Mouse (Mus musculus): ENCODE measurements at regions not wholly inside any gene's neighbourhood (a gene's known extent, or its start where the extent isn't known, plus 50 kb on each side); places are given as distances from the start of the nearest gene placed in this dataset.

DNA sequence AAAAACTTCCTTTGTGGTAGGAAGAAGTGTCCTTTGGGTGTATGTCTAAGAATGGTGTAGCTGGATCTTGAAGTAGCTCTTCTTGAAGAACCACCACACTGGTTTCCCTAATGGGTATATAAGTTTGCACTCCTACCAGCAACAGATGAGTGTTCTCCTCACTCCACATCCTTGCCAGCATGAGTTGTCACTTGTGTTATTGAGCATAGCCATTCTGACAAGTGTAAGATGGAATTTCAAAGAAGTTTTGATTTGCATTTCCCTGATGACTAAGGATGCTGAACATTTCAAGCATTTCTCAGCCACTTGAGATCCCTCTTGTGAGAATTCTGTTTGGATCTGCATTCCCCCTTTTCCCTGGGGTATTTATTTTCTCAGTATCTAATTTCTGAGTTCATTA, 243.2 kb downstream of the Klf5 start:
- no peaks in the 10 kb centered on the region for H3K9me3 ChIP-seq (replicated peaks)
- no peak overlapping the region for H3K4me2 ChIP-seq
- no peak for ATAC-seq (ENCODE audit: low FRiP score)
- no peaks in the 10 kb centered on the region for H3K36me3 ChIP-seq
- H3K27ac ChIP-seq (replicated peaks): no peak overlapping the region
- no peaks in the 10 kb centered on the region for H3K27me3 ChIP-seq (replicated peaks)
- no peak overlapping the region for H3K9ac ChIP-seq (replicated peaks)
- H3K4me1 ChIP-seq: no peaks in the 10 kb centered on the region
- H3K4me3 ChIP-seq (replicated peaks): no peak overlapping the region

DNA sequence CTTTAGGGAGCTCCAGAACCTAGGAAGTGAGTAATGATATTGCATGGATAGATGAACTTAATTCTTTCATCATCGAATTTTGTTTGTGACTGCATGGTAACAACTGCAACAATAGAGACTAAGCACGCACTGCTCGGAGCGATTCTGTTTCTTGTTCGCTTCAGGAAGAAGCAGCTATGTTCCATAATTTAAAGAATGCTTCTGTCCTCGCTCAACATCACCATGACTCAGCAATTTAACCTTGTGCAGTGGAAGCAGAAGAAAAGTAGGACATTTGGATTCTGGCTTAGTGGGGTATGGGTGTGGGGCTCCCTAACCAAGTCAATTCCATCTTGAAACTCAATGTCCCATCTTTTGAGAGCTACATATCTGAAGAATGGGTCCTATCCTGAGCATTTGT, 249.4 kb downstream of the Klf5 start:
- Histone ChIP-seq H3K9me3 (replicated peaks) (no peaks in the 10 kb centered on the region), H3K36me3 (no peaks in the 10 kb centered on the region), H3K4me3 (replicated peaks) (no peak overlapping the region), H3K4me2 (no peak overlapping the region), H3K27me3 (replicated peaks) (no peaks in the 10 kb centered on the region), H3K4me1 (no peaks in the 10 kb centered on the region), H3K9ac (replicated peaks) (no peak overlapping the region), H3K27ac (replicated peaks) (no peak overlapping the region)
- ATAC-seq (ENCODE audit: low FRiP score): no peak
- 88% methylated on average over 6 of the region's 6 CpGs for WGBS

DNA sequence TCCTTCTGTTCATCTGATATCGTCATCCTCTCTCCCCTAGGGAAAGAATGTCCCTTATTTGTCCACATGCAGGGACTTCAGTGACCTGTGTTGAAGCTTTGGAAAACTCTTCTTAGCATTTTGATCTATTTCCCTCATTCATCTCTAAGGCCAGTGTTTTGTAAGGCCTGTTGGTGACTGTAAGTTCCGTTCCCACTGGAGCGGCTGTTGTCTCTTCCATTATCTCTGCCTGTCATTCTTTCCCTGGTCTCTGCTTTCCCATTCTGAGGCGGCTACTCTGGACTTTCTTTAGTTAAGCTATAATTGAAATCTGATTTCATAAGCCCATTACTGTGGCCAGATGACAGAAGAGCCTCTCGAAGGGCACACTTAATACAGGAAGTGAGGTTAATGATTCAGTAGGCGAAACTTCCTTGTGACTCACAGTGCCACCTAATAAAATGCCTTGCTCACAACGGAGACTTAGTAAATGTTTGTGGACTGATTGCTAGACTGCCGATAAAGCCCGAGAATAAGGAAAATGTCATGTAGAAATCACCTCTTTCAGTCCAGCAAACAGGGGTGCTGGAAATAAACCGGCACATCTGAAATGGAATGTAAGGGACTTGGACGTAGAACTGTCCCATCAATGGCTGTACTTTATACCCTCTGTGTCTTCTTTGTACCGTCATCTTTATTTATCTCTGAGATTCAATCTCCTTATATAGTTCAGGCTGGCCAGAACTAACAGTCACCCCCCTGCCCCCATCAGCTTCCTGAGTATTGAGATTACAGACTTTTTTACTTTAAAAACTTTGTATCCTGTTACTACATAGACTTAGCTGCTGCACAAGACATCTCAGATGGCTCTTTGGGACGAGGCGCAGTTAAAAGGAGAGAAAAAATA, 250.1 kb downstream of the Klf5 start:
- Histone ChIP-seq H3K4me3 (replicated peaks) (no peak overlapping the region), H3K9ac (replicated peaks) (no peak overlapping the region), H3K36me3 (no peaks in the 10 kb centered on the region), H3K27me3 (replicated peaks) (no peaks in the 10 kb centered on the region), H3K9me3 (replicated peaks) (no peaks in the 10 kb centered on the region), H3K27ac (replicated peaks) (no peak overlapping the region), H3K4me2 (no peak overlapping the region), H3K4me1 (no peaks in the 10 kb centered on the region)
- 86% methylated on average over 14 of the region's 14 CpGs for WGBS
- no peak for ATAC-seq (ENCODE audit: low FRiP score)

DNA sequence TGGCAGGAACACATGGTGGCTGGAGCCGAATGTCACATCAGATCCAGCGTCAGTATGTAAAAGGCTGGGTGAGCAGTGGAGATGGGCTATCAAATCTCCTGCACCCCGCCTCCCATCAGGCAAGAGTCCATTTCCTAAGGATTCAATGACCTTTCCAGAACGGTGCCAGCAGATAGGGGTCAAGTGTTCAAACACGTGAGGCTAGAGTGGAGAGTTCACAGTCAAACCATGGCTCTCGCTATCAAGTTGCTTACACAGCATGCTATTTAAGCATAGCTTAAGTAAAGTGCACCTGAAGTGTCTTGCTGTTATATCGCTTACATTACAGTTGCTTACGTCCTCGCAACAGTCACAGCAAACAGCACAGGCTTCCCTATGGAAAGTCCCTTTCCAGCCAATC, 265.5 kb downstream of the Klf5 start:
- ATAC-seq (ENCODE audit: low FRiP score): no peak
- no peaks in the 10 kb centered on the region for H3K36me3 ChIP-seq
- 86% methylated on average over 9 of the region's 9 CpGs for WGBS

DNA sequence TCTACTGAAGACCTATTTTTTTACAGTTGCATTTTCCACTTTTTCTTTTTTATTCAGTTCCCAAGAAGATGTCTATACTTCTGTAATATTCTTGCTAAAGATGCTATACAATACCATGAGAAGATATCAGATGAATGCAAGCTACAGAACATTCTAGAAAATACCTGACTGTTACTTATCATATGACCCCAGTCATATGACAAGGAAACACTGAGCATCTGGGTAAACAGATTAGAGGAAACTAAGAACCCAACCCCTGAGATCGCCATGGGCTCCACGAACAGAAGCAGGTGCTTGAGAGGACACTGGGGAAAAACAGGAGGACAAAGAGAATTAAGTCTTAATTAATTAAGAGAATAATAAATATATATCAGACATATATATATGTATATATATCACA, 275.7 kb downstream of the Klf5 start:
- no peak for ATAC-seq (ENCODE audit: low FRiP score)
- Histone ChIP-seq H3K27me3 (replicated peaks) (no peaks in the 10 kb centered on the region), H3K36me3 (no peaks in the 10 kb centered on the region), H3K4me1 (no peaks in the 10 kb centered on the region), H3K4me2 (no peak overlapping the region), H3K9me3 (replicated peaks) (no peaks in the 10 kb centered on the region), H3K27ac (replicated peaks) (no peak overlapping the region), H3K9ac (replicated peaks) (no peak overlapping the region), H3K4me3 (replicated peaks) (no peak overlapping the region)
- 93% methylated on average over 2 of the region's 2 CpGs for WGBS

More for the DNA sequence above, 265.5 kb downstream of the Klf5 start:
- Histone ChIP-seq H3K4me2 (no peak overlapping the region), H3K4me1 (no peaks in the 10 kb centered on the region), H3K4me3 (replicated peaks) (no peak overlapping the region), H3K27me3 (replicated peaks) (no peaks in the 10 kb centered on the region), H3K9ac (replicated peaks) (no peak overlapping the region), H3K27ac (replicated peaks) (no peak overlapping the region), H3K9me3 (replicated peaks) (no peaks in the 10 kb centered on the region)

DNA sequence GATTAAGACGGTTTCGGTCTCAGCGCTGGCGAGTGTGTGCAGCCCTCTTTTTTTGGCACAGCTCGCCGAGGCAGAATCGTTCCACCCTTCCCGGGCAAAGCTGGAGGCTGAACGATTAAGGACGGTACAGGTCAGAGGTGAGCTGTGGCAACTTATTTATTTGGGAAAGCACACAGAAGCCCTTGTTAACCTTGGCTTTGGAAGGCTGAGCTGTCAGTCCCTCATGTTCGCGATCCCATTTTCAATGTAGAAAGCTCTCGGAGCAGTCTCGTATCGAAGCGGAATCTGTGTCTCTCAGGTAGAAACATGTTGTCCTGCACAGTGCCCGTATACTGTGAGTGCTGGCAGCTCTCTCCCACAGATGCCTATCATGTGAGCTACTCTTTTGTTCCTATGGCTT, 280.2 kb downstream of the Klf5 start:
- Histone ChIP-seq H3K4me3 (replicated peaks) (no peak overlapping the region), H3K4me2 (peak overlapping the region; percentile 8; the same call in 1 of the 2 replicates), H3K27ac (replicated peaks) (no peak overlapping the region), H3K9ac (replicated peaks) (no peak overlapping the region), H3K27me3 (replicated peaks) (no peaks in the 10 kb centered on the region), H3K9me3 (replicated peaks) (no peaks in the 10 kb centered on the region), H3K4me1 (no peaks in the 10 kb centered on the region), H3K36me3 (no peaks in the 10 kb centered on the region)
- 78% methylated on average over 17 of the region's 17 CpGs for WGBS
- no peak for ATAC-seq (ENCODE audit: low FRiP score)

DNA sequence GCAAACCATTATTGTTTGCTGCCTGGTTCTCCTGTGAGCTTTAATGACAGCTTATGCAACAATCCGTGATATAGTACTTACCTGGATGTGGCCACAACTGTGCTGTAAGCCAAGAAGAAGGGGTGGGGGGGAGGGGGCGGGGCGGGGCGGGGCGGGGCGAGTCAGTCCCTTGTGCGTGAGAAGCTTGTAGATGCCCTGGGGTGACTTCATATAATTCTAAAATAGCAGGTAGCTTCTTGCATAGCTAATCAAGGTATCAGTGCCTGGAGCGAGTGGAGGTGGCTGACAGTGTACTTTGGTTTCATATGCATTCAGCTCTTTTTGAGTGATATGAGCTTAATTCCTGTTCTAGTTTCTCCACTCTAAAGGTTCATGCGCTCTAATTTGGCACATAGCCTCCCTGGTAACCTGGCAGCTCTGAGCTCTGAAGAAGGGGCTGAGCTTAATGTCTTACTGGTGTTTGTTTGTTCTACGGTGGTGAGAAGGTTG, 280.8 kb downstream of the Klf5 start:
- 30% methylated on average over 10 of the region's 10 CpGs for WGBS
- H3K27ac ChIP-seq (replicated peaks): no peak overlapping the region
- no peaks in the 10 kb centered on the region for H3K27me3 ChIP-seq (replicated peaks)
- no peaks in the 10 kb centered on the region for H3K9me3 ChIP-seq (replicated peaks)
- no peaks in the 10 kb centered on the region for H3K4me1 ChIP-seq
- ATAC-seq (ENCODE audit: low FRiP score): peak; percentile 41; the same call in 1 of the 2 replicates
- no peak overlapping the region for H3K4me3 ChIP-seq (replicated peaks)
- no peaks in the 10 kb centered on the region for H3K36me3 ChIP-seq
- no peak overlapping the region; the same call in 1 of the 2 replicates for H3K4me2 ChIP-seq
- H3K9ac ChIP-seq (replicated peaks): no peak overlapping the region

DNA sequence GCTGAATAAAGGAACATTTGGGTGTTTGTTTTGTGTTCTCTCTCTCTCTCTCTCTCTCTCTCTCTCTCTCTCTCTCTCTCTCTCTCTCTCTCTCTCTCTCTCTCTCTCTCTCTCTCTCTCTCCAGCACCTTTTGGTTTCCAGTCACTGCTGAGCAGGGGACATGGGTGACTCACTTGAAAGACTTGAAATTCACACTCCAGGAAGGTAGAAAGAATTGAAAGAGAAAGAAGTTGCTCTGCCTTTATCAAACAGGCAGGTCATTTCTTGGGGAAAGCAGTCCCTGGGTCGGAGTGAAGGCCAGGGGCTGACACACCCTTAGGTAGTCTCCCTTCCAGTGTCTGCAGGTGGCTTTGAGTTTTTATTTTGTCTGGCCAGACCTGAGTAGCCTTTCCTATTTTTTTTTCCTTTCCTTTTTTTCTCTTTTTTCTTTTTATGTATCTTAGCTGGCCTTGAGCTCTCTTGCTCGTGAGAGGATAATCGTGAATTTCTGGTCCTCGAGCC, 281.3 kb downstream of the Klf5 start:
- Histone ChIP-seq H3K4me1 (no peaks in the 10 kb centered on the region), H3K4me2 (no peak overlapping the region; the same call in 1 of the 2 replicates), H3K27me3 (replicated peaks) (no peaks in the 10 kb centered on the region), H3K9ac (replicated peaks) (no peak overlapping the region), H3K4me3 (replicated peaks) (no peak overlapping the region), H3K27ac (replicated peaks) (no peak overlapping the region), H3K9me3 (replicated peaks) (no peaks in the 10 kb centered on the region), H3K36me3 (no peaks in the 10 kb centered on the region)
- WGBS: 81% methylated on average over 4 of the region's 4 CpGs
- no peak for ATAC-seq (ENCODE audit: low FRiP score)

DNA sequence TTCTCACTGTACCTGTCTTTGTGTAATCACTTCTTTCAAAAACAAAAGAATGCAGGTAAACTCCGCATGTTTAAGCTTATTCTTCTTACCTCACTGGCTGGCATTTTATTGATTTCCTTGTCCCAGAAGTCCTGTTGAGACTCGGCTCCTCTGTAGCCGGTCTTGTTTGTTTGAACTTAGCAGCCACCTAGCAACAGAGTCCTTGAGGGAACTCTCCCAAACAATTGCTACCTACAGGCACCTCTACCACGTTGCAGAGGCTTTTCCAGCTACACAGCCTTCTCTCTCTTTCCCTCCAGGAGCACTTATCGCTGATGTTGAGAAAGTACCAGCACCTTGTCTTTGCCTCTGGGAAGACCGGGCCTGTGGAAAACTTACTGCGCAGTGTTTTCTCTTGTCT, 285.7 kb downstream of the Klf5 start:
- no peaks in the 10 kb centered on the region for H3K4me1 ChIP-seq

DNA sequence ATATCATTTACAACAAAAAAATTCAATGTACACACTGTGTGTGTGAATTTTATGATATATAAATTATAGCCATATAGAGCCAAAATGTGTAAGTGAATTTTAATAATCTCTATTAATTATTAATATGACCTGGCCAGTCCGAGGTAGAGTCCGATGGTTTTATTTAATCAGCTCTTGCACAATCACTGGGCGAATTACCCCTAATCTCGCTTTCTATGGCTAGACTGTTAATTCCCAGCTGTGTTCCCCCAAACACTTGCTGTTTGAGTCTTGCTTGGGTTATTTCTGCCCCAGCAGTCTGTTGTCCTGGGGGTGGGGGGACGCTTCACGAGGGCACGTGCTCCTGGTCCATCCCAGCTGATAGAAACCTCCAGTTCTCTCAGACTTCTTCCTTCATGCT, 287.5 kb downstream of the Klf5 start:
- no peak overlapping the region for H3K9ac ChIP-seq (replicated peaks)
- 90% methylated on average over 7 of the region's 7 CpGs for WGBS
- ATAC-seq (ENCODE audit: low FRiP score): no peak
- no peaks in the 10 kb centered on the region for H3K36me3 ChIP-seq
- no peak overlapping the region for H3K27ac ChIP-seq (replicated peaks)
- no peak overlapping the region for H3K4me2 ChIP-seq
- no peaks in the 10 kb centered on the region for H3K9me3 ChIP-seq (replicated peaks)
- peaks cover 4% of the 10 kb centered on the region; the same call in 1 of the 2 replicates for H3K4me1 ChIP-seq
- no peaks in the 10 kb centered on the region for H3K27me3 ChIP-seq (replicated peaks)
- no peak overlapping the region for H3K4me3 ChIP-seq (replicated peaks)

More for the DNA sequence above, 285.7 kb downstream of the Klf5 start:
- no peak for ATAC-seq (ENCODE audit: low FRiP score)
- 66% methylated on average over 7 of the region's 7 CpGs for WGBS
- H3K4me2 ChIP-seq: no peak overlapping the region
- no peak overlapping the region for H3K9ac ChIP-seq (replicated peaks)
- no peaks in the 10 kb centered on the region for H3K36me3 ChIP-seq
- H3K27me3 ChIP-seq (replicated peaks): no peaks in the 10 kb centered on the region
- no peak overlapping the region for H3K27ac ChIP-seq (replicated peaks)
- no peak overlapping the region for H3K4me3 ChIP-seq (replicated peaks)
- no peaks in the 10 kb centered on the region for H3K9me3 ChIP-seq (replicated peaks)

DNA sequence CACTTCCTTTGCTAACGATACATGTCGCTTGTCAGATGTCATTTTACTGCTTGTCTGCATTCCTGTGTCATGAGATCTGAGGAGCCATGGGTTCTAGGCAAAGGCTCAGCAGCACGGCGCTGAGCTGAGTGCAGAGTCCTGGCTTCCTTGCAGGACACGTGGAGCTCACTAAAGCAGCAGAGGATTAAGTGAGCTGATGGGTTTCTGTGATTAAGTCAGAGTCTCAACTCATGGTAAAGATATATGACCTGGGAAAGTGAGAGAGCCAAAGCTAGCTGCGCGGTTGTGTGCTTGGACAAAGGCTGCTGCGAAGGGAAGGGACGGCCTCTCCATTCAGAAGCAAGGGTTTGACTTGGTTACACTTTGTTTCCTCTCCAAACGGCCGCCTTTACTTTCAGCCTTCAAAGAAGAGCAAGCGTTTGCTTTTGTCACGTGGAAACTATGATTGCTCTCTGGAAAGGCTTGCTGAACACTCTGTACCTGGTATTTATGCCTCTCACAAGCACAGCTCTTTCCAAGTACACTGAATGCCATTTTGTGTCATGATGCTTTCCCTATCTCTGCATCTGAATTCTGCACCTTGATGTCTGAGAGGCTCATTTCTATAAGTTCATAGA, 292.5 kb downstream of the Klf5 start:
- H3K4me2 ChIP-seq: no peak overlapping the region
- H3K9me3 ChIP-seq (replicated peaks): no peaks in the 10 kb centered on the region
- no peaks in the 10 kb centered on the region for H3K36me3 ChIP-seq
- H3K4me1 ChIP-seq: peaks cover 5% of the 10 kb centered on the region; the same call in 1 of the 2 replicates
- peak; percentile 53; the same call in 1 of the 2 replicates for ATAC-seq (ENCODE audit: low FRiP score)
- H3K9ac ChIP-seq (replicated peaks): no peak overlapping the region
- no peaks in the 10 kb centered on the region for H3K27me3 ChIP-seq (replicated peaks)
- 21% methylated on average over 13 of the region's 13 CpGs for WGBS
- H3K4me3 ChIP-seq (replicated peaks): no peak overlapping the region
- no peak overlapping the region for H3K27ac ChIP-seq (replicated peaks)

DNA sequence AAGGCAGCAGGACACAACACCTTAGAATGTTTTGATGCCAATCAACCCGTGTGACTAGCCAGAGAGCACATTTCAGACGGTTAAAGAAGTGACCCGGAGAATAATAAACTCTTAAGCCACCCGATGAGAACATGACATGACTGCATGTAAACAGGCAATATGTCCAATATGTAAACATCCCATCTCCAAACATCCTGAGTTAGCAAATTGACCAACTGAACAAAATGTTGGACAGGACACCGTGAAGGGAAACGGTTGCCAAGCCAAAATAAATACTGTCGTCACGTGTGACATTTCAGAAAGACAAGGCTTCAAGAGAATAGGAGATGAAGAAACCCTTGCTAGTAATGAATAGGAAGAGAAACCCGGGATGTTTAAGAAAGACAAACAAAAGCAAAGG, 294.4 kb downstream of the Klf5 start:
- no peak for ATAC-seq (ENCODE audit: low FRiP score)
- no peak overlapping the region for H3K9ac ChIP-seq (replicated peaks)
- H3K4me1 ChIP-seq: peaks cover 5% of the 10 kb centered on the region; the same call in 1 of the 2 replicates
- H3K9me3 ChIP-seq (replicated peaks): no peaks in the 10 kb centered on the region
- no peak overlapping the region for H3K4me2 ChIP-seq
- H3K36me3 ChIP-seq: no peaks in the 10 kb centered on the region
- WGBS: 87% methylated on average over 9 of the region's 9 CpGs
- H3K27ac ChIP-seq (replicated peaks): no peak overlapping the region
- H3K27me3 ChIP-seq (replicated peaks): no peaks in the 10 kb centered on the region
- no peak overlapping the region for H3K4me3 ChIP-seq (replicated peaks)
